Mouse (Mus musculus) bone marrow, adult 2 months (tissue): Measurements from ENCODE around the gene Thoc5. TPM values are rescaled to one million over a fixed set of nuclear protein-coding genes. Genes with fewer than 3 reads are reported as not detected.

Experiments used
- H3K27ac ChIP-seq: fragments of 200-500 bp; 2 replicates; pipeline ENCODE4 v1.5.1; 2012; ENCODE audit warnings: low read depth, mild to moderate bottlenecking, control low read depth, inconsistent platforms, low read length; ENCODE audit not compliant: control insufficient read depth, poor library complexity, insufficient read depth
- H3K4me1 ChIP-seq: fragments of 200-500 bp; 2 replicates; pipeline ENCODE4 v1.6.1; 2011; ENCODE audit warnings: low read length; ENCODE audit not compliant: control insufficient read depth, insufficient read depth
- H3K4me3 ChIP-seq: fragments of 200-500 bp; replicated peaks from 2 replicates; pipeline ENCODE3; 2011; ENCODE audit warnings: mild to moderate bottlenecking, low read depth, low read length, control low read depth; ENCODE audit not compliant: control insufficient read depth
- CTCF ChIP-seq: fragments of 200-500 bp; IDR thresholded peaks from 2 replicates; pipeline ENCODE4 v1.5.1; 2011; ENCODE audit warnings: low read length, control low read depth; ENCODE audit not compliant: control insufficient read depth, insufficient read depth
- POLR2A ChIP-seq: fragments of 200-500 bp; IDR thresholded peaks from 2 replicates; pipeline ENCODE4 v1.6.1; 2011; ENCODE audit warnings: low read depth, mild to moderate bottlenecking, control low read depth, low read length, borderline replicate concordance; ENCODE audit not compliant: control insufficient read depth
- WGBS: fragments of 180-500 bp; shearing (Covaris S2); methylation state at CpG from one replicate; pipeline ENCODE4 v1.1.7; 2018; 5-methylcytosine and 5-hydroxymethylcytosine counted together
- polyA plus RNA-seq: library from polyadenylated mRNA; stranded (reverse); fragments of >200 nt; gene quantifications from 2 replicates; pipeline ENCODE4 v1.2.4, GENCODE M21; 2011; ENCODE audit warnings: low replicate concordance; ENCODE audit not compliant: missing spikeins, insufficient read depth, insufficient read length

The Thoc5 gene
- polyA plus RNA-seq, 1 experiment, result 18.8 TPM

- Histone ChIP-seq H3K4me1 (no peaks in the 10 kb centered on the region), H3K4me3 (no peak overlapping the region), H3K27ac (no peak overlapping the region)
- TF ChIP-seq CTCF (no peak), POLR2A (no peak)
- 41% methylated on average over 8 of the region's 8 CpGs for WGBS
These were observed 58.8 kb downstream of the Thoc5 start for GRCm38 (mm10) chr11:4953918-4954317.

- no peak for TF ChIP-seq CTCF
- no peak for TF ChIP-seq POLR2A
- WGBS, result 60% methylated on average over 6 of the region's 6 CpGs
- Histone ChIP-seq H3K4me3 (no peak overlapping the region), H3K27ac (no peak overlapping the region), H3K4me1 (no peaks in the 10 kb centered on the region; the same call in 1 of the 2 replicates)
These were observed 68.1 kb downstream of the Thoc5 start for GRCm38 (mm10) chr11:4963099-4963808.

- WGBS, result 57% methylated on average over 2 of the region's 2 CpGs
- Histone ChIP-seq H3K27ac (no peak overlapping the region), H3K4me1 (no peaks in the 10 kb centered on the region; the same call in 1 of the 2 replicates), H3K4me3 (no peak overlapping the region)
- no peak for TF ChIP-seq CTCF
- TF ChIP-seq POLR2A, result no peak
These were observed 71.2 kb downstream of the Thoc5 start for GRCm38 (mm10) chr11:4966325-4966724.

GRCm38 (mm10) chr11:4966888-4967287 lies 71.8 kb downstream of the Thoc5 start:
- 37% methylated on average over 5 of the region's 5 CpGs for WGBS

DNA sequence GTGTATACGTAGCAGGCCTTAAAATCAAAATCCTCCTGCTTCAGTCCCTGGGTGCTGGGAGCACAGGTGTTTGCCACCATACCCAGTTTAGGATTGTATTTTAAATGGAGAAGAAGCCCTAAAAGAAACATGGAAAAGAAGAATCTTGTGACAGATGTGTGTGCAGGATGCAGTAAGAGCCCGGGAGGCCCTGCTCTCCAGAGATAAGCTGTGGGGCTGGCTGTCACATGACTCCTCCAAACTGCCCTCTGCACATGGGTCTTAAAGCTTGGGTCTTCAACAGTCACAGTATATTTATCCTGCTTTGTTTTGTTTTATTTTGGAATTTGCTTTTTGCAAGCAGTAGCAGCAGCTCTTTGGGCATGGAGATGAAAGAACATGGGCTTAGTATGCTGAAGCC lies 72.4 kb downstream of the Thoc5 start:
- H3K4me3 ChIP-seq, result no peak overlapping the region
- no peak for TF ChIP-seq POLR2A
- no peak overlapping the region for H3K27ac ChIP-seq
- H3K4me1 ChIP-seq, result no peaks in the 10 kb centered on the region; the same call in 1 of the 2 replicates
- 32% methylated on average over 2 of the region's 2 CpGs for WGBS

More at GRCm38 (mm10) chr11:4966888-4967287, 71.8 kb downstream of the Thoc5 start:
- H3K27ac ChIP-seq, result peak overlapping the region; percentile 50
- no peak for TF ChIP-seq CTCF
- TF ChIP-seq POLR2A, result no peak
- H3K4me3 ChIP-seq, result no peak overlapping the region
- H3K4me1 ChIP-seq, result no peaks in the 10 kb centered on the region; the same call in 1 of the 2 replicates

- Histone ChIP-seq H3K4me1 (no peaks in the 10 kb centered on the region; the same call in 1 of the 2 replicates), H3K4me3 (no peak overlapping the region), H3K27ac (no peak overlapping the region; the same call in 1 of the 2 replicates)
- no peak for TF ChIP-seq POLR2A
- no peak for TF ChIP-seq CTCF
- 15% methylated on average over 10 of the region's 10 CpGs for WGBS
These were observed 73.3 kb downstream of the Thoc5 start for GRCm38 (mm10) chr11:4968376-4968775.

- WGBS, result 32% methylated on average over 13 of the region's 13 CpGs
- no peak overlapping the region for H3K4me3 ChIP-seq
- TF ChIP-seq POLR2A, result no peak
- TF ChIP-seq CTCF, result peak; percentile 89
- peaks cover 2% of the 10 kb centered on the region; the same call in 1 of the 2 replicates for H3K4me1 ChIP-seq
- peak overlapping the region; percentile 6; the same call in 1 of the 2 replicates for H3K27ac ChIP-seq
These were observed 78.1 kb downstream of the Thoc5 start for GRCm38 (mm10) chr11:4972967-4973870.

GRCm38 (mm10) chr11:4973871-4974256 lies 78.7 kb downstream of the Thoc5 start:
- Histone ChIP-seq H3K4me1 (peaks cover 2% of the 10 kb centered on the region; the same call in 1 of the 2 replicates), H3K27ac (no peak overlapping the region), H3K4me3 (no peak overlapping the region)
- 25% methylated on average over 2 of the region's 2 CpGs for WGBS
- no peak for TF ChIP-seq POLR2A
- TF ChIP-seq CTCF, result no peak
